Mouse (Mus musculus) liver, adult 2 months (tissue): Measurements from ENCODE around the gene Pianp. TPM values are rescaled to one million over a fixed set of nuclear protein-coding genes. Genes with fewer than 3 reads are reported as not detected.

Experiments used
- DNase-seq: peaks from one replicate; pipeline ENCODE4 v3.0.0-alpha.2; 2011; ENCODE audit warnings: low read depth, low spot score; ENCODE audit errors: extremely low read depth
- H3K27ac ChIP-seq: fragments of 200-500 bp; replicated peaks from 2 replicates; pipeline ENCODE4 v1.5.1; 2012; ENCODE audit warnings: low read depth, mild to moderate bottlenecking, control low read depth, inconsistent platforms, low read length; ENCODE audit not compliant: insufficient read depth
- H3K27me3 ChIP-seq: fragments of 200-500 bp; 2 replicates; pipeline ENCODE4 v1.6.1; 2012; ENCODE audit warnings: mild to moderate bottlenecking, moderate library complexity, low read length, inconsistent platforms; ENCODE audit not compliant: control insufficient read depth, insufficient read depth
- H3K36me3 ChIP-seq: fragments of 200-500 bp; 2 replicates; pipeline ENCODE4 v1.6.1; 2012; ENCODE audit warnings: low read length, inconsistent platforms; ENCODE audit not compliant: control insufficient read depth, insufficient read depth
- H3K4me1 ChIP-seq: fragments of 200-500 bp; 2 replicates; pipeline ENCODE4 v1.6.1; 2011; ENCODE audit warnings: low read length; ENCODE audit not compliant: control insufficient read depth, insufficient read depth
- H3K4me3 ChIP-seq: fragments of 200-500 bp; 2 replicates; pipeline ENCODE4 v1.5.1; 2011; ENCODE audit warnings: low read depth, mild to moderate bottlenecking, control low read depth, low read length, moderate library complexity; ENCODE audit not compliant: insufficient read depth
- H3K79me2 ChIP-seq: fragments of 200-500 bp; 2 replicates; pipeline ENCODE4 v1.6.1; 2012; ENCODE audit warnings: inconsistent platforms, mild to moderate bottlenecking, low read length, moderate library complexity; ENCODE audit not compliant: control insufficient read depth, insufficient read depth
- H3K9ac ChIP-seq: fragments of 200-500 bp; 2 replicates; pipeline ENCODE4 v1.6.1; 2012; ENCODE audit warnings: low read depth, mild to moderate bottlenecking, control low read depth, inconsistent platforms, low read length
- CTCF ChIP-seq: fragments of 200-500 bp; IDR thresholded peaks from 2 replicates; pipeline ENCODE4 v1.5.1; 2011; ENCODE audit warnings: low read depth, low read length, control low read depth
- POLR2A ChIP-seq: fragments of 200-500 bp; IDR thresholded peaks from 2 replicates; pipeline ENCODE4 v1.6.1; 2011; ENCODE audit warnings: low read length, control low read depth; ENCODE audit not compliant: insufficient read depth; ENCODE audit errors: extremely low read depth
- WGBS: fragments of 180-500 bp; shearing (Covaris S2); methylation state at CpG from one replicate; pipeline ENCODE4 v1.1.7; 2018; 5-methylcytosine and 5-hydroxymethylcytosine counted together
- polyA plus RNA-seq: library from polyadenylated mRNA; depleted of rRNA; stranded (reverse); fragments of >200 nt; gene quantifications from 2 replicates; pipeline ENCODE4 v1.2.3, GENCODE M21; 2012
- total RNA-seq: library from RNA; depleted of rRNA; stranded (reverse); fragments of >200 nt; gene quantifications from 2 replicates; pipeline ENCODE4 v1.2.3, GENCODE M21; 2014

Gene Pianp
- total and polyA plus RNA-seq, 2 experiments = 1.4 TPM; not detected in 1

- no peak for TF ChIP-seq CTCF
- TF ChIP-seq POLR2A = no peak
- H3K4me3 ChIP-seq = no peak overlapping the region
- no peaks in the 10 kb centered on the region for H3K4me1 ChIP-seq
- H3K27ac ChIP-seq = no peak overlapping the region
- no peak overlapping the region for H3K9ac ChIP-seq
- H3K36me3 ChIP-seq = no peaks in the 10 kb centered on the region
- DNase-seq = no peak
- 40% methylated on average over 14 of the region's 14 CpGs for WGBS
- no peaks in the 10 kb centered on the region for H3K79me2 ChIP-seq
- peaks cover 13% of the 10 kb centered on the region for H3K27me3 ChIP-seq
Measured at GRCm38 (mm10) chr6:124999091-124999490, 2.6 kb downstream of the Pianp start.

GRCm38 (mm10) chr6:124999546-124999945 is 3.1 kb downstream of the Pianp start:
- no peaks in the 10 kb centered on the region for H3K4me1 ChIP-seq
- no peak overlapping the region for H3K9ac ChIP-seq
- no peaks in the 10 kb centered on the region for H3K79me2 ChIP-seq
- H3K27ac ChIP-seq = no peak overlapping the region
- WGBS = 33% methylated on average over 10 of the region's 10 CpGs
- H3K36me3 ChIP-seq = no peaks in the 10 kb centered on the region
- TF ChIP-seq CTCF = no peak
- no peak for TF ChIP-seq POLR2A
- peaks cover 13% of the 10 kb centered on the region for H3K27me3 ChIP-seq
- H3K4me3 ChIP-seq = no peak overlapping the region
- no peak for DNase-seq

- no peak for DNase-seq
- H3K27ac ChIP-seq = no peak overlapping the region
- H3K79me2 ChIP-seq = no peaks in the 10 kb centered on the region
- peaks cover 2% of the 10 kb centered on the region; the same call in 1 of the 2 replicates for H3K27me3 ChIP-seq
- TF ChIP-seq CTCF (no peak), POLR2A (no peak)
- H3K36me3 ChIP-seq = no peaks in the 10 kb centered on the region
- H3K4me1 ChIP-seq = peaks cover 4% of the 10 kb centered on the region; the same call in 1 of the 2 replicates
- H3K9ac ChIP-seq = no peak overlapping the region
- H3K4me3 ChIP-seq = no peak overlapping the region
- WGBS = 36% methylated on average over 3 of the region's 3 CpGs
Measured at GRCm38 (mm10) chr6:125003706-125004105, 7.2 kb downstream of the Pianp start.

- Histone ChIP-seq H3K4me1 (peaks cover 4% of the 10 kb centered on the region), H3K79me2 (peaks cover 8% of the 10 kb centered on the region; the same call in 1 of the 2 replicates), H3K9ac (no peak overlapping the region), H3K27me3 (peaks cover 2% of the 10 kb centered on the region; the same call in 1 of the 2 replicates), H3K36me3 (no peaks in the 10 kb centered on the region), H3K27ac (no peak overlapping the region), H3K4me3 (no peak overlapping the region)
- DNase-seq = no peak
- 56% methylated on average over 3 of the region's 3 CpGs for WGBS
- no peak for TF ChIP-seq POLR2A
- TF ChIP-seq CTCF = no peak
Measured at GRCm38 (mm10) chr6:125005086-125005485, 8.6 kb downstream of the Pianp start.

GRCm38 (mm10) chr6:125008060-125008459 is 11.6 kb downstream of the Pianp start:
- H3K27ac ChIP-seq = peak overlapping the region; percentile 56
- H3K79me2 ChIP-seq = peaks cover 23% of the 10 kb centered on the region; the same call in 1 of the 2 replicates
- no peak for DNase-seq
- H3K4me3 ChIP-seq = peak overlapping the region; percentile 66
- H3K36me3 ChIP-seq = no peaks in the 10 kb centered on the region; the same call in 1 of the 2 replicates
- H3K27me3 ChIP-seq = no peaks in the 10 kb centered on the region
- peak overlapping the region; percentile 54; the same call in 1 of the 2 replicates for H3K9ac ChIP-seq
- peaks cover 10% of the 10 kb centered on the region for H3K4me1 ChIP-seq
- 43% methylated on average over 13 of the region's 13 CpGs for WGBS
- TF ChIP-seq POLR2A (no peak), CTCF (no peak)

- TF ChIP-seq POLR2A (peak; percentile 58; the same call in 1 of the 2 replicates), CTCF (no peak)
- DNase-seq = peak; percentile 98
- peaks cover 23% of the 10 kb centered on the region; the same call in 1 of the 2 replicates for H3K79me2 ChIP-seq
Measured at GRCm38 (mm10) chr6:125008586-125009128, 12.2 kb downstream of the Pianp start.

More at GRCm38 (mm10) chr6:125008586-125009128, 12.2 kb downstream of the Pianp start:
- H3K4me3 ChIP-seq = peak overlapping the region; percentile 91
- H3K36me3 ChIP-seq = peaks cover 3% of the 10 kb centered on the region; the same call in 1 of the 2 replicates
- H3K9ac ChIP-seq = peak overlapping the region; percentile 54
- peak overlapping the region; percentile 56 for H3K27ac ChIP-seq
- peaks cover 10% of the 10 kb centered on the region for H3K4me1 ChIP-seq
- under 1% methylated on average over 30 of the region's 34 CpGs for WGBS
- no peaks in the 10 kb centered on the region for H3K27me3 ChIP-seq
